Mouse (Mus musculus) cortical plate, adult 2 months (tissue): Measurements from ENCODE around the gene Irf8. TPM values are rescaled to one million over a fixed set of nuclear protein-coding genes. Genes with fewer than 3 reads are reported as not detected.

Source experiments
- H3K27ac ChIP-seq: fragments of 200-500 bp; 2 replicates; pipeline ENCODE4 v1.5.1; 2012; ENCODE audit warnings: low read length, control low read depth, inconsistent platforms; ENCODE audit not compliant: insufficient read depth
- H3K4me1 ChIP-seq: fragments of 200-500 bp; 2 replicates; pipeline ENCODE4 v1.6.1; 2011; ENCODE audit warnings: low read length; ENCODE audit not compliant: control insufficient read depth, insufficient read depth
- H3K4me3 ChIP-seq: fragments of 200-500 bp; 2 replicates; pipeline ENCODE4 v1.5.1; 2011; ENCODE audit warnings: mild to moderate bottlenecking, low read length, control low read depth; ENCODE audit not compliant: insufficient read depth
- CTCF ChIP-seq: fragments of 200-500 bp; IDR thresholded peaks from 2 replicates; pipeline ENCODE4 v1.5.1; 2011; ENCODE audit warnings: mild to moderate bottlenecking, control low read depth, low read length; ENCODE audit not compliant: insufficient read depth; ENCODE audit errors: extremely low read depth
- POLR2A ChIP-seq: fragments of 200-500 bp; IDR thresholded peaks from 2 replicates; pipeline ENCODE4 v1.6.1; 2011; ENCODE audit warnings: mild to moderate bottlenecking, low read length, control low read depth; ENCODE audit not compliant: insufficient read depth; ENCODE audit errors: extremely low read depth
- polyA plus RNA-seq: library from polyadenylated mRNA; depleted of rRNA; stranded (reverse); fragments of >200 nt; gene quantifications from 2 replicates; pipeline ENCODE4 v1.2.3, GENCODE M21; 2012

Irf8 gene
- polyA plus RNA-seq, 1 experiment = 4.8 TPM

GRCm38 (mm10) chr8:120747286-120747685 is 11.1 kb downstream of the Irf8 start:
- Histone ChIP-seq H3K4me3 (no peak overlapping the region), H3K27ac (no peak overlapping the region), H3K4me1 (no peaks in the 10 kb centered on the region)
- TF ChIP-seq POLR2A = no peak
- TF ChIP-seq CTCF = no peak

GRCm38 (mm10) chr8:120750616-120751015 is 14.5 kb downstream of the Irf8 start:
- no peak overlapping the region for H3K4me3 ChIP-seq
- H3K4me1 ChIP-seq = no peaks in the 10 kb centered on the region
- no peak overlapping the region for H3K27ac ChIP-seq
- TF ChIP-seq POLR2A = no peak
- no peak for TF ChIP-seq CTCF

GRCm38 (mm10) chr8:120751226-120752081 is 15.3 kb downstream of the Irf8 start:
- H3K4me3 ChIP-seq = no peak overlapping the region
- H3K27ac ChIP-seq = no peak overlapping the region
- H3K4me1 ChIP-seq = no peaks in the 10 kb centered on the region
- TF ChIP-seq POLR2A (no peak), CTCF (no peak)

- H3K4me3 ChIP-seq = no peak overlapping the region
- no peak overlapping the region for H3K27ac ChIP-seq
- no peaks in the 10 kb centered on the region for H3K4me1 ChIP-seq
- TF ChIP-seq POLR2A (no peak), CTCF (no peak)
Measured at GRCm38 (mm10) chr8:120752082-120752452, 15.9 kb downstream of the Irf8 start.

- no peak overlapping the region for H3K4me3 ChIP-seq
- no peaks in the 10 kb centered on the region for H3K4me1 ChIP-seq
- TF ChIP-seq POLR2A (no peak), CTCF (no peak)
- H3K27ac ChIP-seq = no peak overlapping the region
Measured at GRCm38 (mm10) chr8:120753476-120753875, 17.3 kb downstream of the Irf8 start.

DNA sequence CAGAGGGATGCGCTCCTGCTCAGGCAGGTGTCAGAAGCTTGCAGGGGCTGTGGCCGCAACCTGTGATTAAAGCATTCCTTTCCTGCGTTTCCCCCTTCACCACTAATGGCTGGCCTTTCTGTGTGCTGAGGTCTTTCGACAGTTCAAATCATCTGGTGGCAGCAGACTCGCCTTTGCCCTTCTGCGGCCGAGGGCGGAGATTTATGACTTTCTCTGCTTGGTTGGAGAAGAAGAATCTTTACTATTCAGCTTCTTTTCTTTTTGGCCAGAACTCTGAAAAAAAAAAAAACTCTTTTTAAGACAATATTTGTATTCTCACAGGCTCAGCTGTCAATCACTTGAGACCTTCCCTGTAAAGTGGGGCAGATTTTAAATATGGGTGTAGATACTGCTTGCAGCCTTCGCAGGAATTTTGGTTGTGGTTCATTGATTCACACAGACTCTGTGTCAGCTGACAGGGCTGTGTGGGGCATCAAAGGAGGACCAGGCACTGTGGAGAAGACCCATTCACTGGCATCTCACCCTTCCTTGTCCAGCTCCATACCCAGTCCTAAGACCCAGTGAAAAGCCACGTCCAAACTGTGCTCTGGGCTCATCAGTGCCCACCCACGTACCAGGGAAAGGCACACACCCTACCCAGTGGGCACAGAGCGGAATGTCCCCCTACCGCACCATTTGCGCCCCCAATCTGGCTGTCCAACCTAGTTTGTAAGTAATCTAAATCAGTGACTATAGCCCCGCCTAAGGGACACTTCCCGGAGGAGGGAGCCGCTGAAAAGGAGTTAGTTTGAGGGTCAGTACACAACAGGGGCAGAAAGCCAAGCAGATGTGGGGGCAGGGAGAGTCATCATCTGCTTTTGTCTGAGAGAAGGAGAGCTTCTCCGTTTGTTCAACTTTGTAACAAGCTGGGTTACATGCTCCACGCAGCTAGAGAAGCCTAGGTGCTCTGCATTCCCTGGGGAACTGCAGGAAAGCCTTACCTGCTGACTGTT is 19.4 kb downstream of the Irf8 start:
- TF ChIP-seq POLR2A (no peak), CTCF (no peak)
- Histone ChIP-seq H3K4me3 (no peak overlapping the region), H3K27ac (no peak overlapping the region), H3K4me1 (no peaks in the 10 kb centered on the region)

DNA sequence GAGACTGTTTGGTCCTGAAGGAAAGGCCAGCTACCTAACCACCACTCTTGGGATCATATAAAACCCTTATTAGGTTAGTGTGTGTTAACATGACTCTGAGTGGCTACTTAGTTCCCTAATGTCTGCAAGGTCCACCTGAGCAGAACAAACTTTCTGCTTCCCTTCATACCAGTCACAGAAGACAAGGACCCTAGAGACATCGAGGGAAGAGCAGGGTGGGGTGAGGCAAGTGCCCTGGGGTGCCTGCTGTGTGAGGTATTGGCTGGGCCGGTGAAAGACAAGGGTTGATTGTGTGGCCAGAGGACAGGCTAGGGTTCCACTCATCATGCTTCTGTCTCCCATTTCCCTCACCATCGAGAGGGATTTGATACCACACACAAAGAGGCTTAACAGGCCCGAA is 21.8 kb downstream of the Irf8 start:
- TF ChIP-seq CTCF (no peak), POLR2A (no peak)
- no peaks in the 10 kb centered on the region for H3K4me1 ChIP-seq

GRCm38 (mm10) chr8:120759847-120760246 is 23.7 kb downstream of the Irf8 start:
- TF ChIP-seq POLR2A (no peak), CTCF (no peak)

More for the DNA sequence above, 21.8 kb downstream of the Irf8 start:
- Histone ChIP-seq H3K27ac (no peak overlapping the region), H3K4me3 (no peak overlapping the region)

DNA sequence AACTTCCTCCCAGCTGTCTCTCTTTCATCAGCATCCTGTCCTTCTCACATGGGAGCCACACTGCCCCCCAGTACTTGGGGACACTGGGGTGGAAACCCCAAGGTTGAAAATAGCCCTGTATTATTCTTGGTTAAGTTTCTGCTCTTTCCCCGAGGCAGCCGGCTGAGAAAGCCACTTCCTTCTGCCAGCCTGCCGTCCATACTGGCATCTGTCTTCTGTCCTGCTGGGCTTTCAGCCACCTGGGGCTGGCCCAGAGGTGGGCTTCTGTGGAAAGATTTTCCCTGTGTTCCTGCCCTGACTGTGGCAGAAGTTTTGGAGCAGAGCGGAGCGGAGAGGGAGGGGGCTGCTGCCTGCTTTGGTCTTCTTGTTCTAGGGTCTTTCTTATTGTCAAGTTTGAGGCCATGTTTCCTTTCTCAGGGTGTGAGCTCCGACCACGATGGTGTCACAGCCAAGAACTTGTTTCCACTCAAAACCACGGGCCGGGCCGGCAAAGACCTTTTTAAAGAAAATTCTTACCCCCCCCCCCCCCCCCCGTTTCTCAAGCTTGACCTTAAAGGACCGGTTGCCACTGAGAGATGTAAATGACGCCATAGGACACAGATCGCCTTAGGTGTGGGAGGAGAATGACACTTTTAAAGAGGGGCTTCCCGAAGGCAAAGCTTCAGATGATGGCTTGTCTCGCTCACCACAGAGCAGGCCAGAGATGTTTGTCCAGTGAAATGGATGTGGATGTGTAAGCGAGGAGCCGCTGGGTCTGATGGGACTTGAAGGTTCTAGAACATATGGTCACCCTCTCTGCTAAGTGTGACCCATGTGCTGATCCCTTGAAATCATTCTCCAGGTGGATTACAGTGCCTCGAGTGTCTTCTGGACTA is 24.4 kb downstream of the Irf8 start:
- Histone ChIP-seq H3K27ac (no peak overlapping the region), H3K4me3 (no peak overlapping the region), H3K4me1 (no peaks in the 10 kb centered on the region)
- no peak for TF ChIP-seq POLR2A
- TF ChIP-seq CTCF = no peak

More at GRCm38 (mm10) chr8:120759847-120760246, 23.7 kb downstream of the Irf8 start:
- Histone ChIP-seq H3K4me1 (no peaks in the 10 kb centered on the region), H3K27ac (no peak overlapping the region), H3K4me3 (no peak overlapping the region)
